Mouse (Mus musculus) forelimb bud, embryonic 11.5 days (tissue): ENCODE data around the gene Tefm.
"Not testable (repeated sequence)": the region's sequence is repeated elsewhere in the genome, so short reads cannot be mapped to it uniquely, and the experiment has no call there.

ENCODE experiments used
- DNase-seq: peaks from one replicate; pipeline ENCODE4 v3.0.0-alpha.2; 2012; ENCODE audit warnings: low read depth, low spot score

Gene Tefm

GRCm38 (mm10) chr11:80141825-80142521 lies at the start of gene Tefm:
Gene Tefm (minus strand): TSS chr11:80142175.
- peak; percentile 86 for DNase-seq

- no peak for DNase-seq
Observed at GRCm38 (mm10) chr11:80190280-80190679, 48.3 kb upstream of the Tefm start.

- not testable (repeated sequence) for DNase-seq
Observed at GRCm38 (mm10) chr11:80185441-80185976, 43.5 kb upstream of the Tefm start.

DNA sequence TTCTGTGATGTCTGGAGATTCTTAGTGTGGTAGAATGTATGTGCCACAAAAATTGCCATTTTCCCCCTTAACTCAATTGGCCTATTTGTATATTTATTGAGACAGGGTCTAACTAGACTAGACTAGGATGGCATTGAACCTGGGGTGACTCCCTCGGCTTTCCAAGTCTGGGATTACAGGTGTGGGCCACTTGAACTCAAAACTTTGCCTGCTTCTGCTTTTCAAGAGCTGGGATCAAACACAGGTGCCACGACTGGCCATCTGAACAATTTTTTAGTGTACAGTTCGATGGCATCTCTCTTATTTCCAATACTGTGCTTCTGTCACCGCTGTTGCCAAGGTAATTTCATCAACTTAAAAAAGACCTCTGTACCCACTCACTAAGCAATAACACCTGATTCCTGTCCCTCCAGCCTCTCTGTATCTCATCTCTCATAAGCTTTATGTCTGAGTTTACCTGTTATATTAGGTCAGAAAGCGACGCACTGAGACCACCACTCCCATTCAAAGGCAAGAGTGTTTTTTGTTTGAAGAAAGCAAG lies 42.6 kb upstream of the Tefm start:
- no peak for DNase-seq

- peak; percentile 46 for DNase-seq
Observed at GRCm38 (mm10) chr11:80183705-80184255, 41.8 kb upstream of the Tefm start, which contains the start of gene Rnf135. Gene Rnf135 (plus strand): TSS chr11:80183851.

DNA sequence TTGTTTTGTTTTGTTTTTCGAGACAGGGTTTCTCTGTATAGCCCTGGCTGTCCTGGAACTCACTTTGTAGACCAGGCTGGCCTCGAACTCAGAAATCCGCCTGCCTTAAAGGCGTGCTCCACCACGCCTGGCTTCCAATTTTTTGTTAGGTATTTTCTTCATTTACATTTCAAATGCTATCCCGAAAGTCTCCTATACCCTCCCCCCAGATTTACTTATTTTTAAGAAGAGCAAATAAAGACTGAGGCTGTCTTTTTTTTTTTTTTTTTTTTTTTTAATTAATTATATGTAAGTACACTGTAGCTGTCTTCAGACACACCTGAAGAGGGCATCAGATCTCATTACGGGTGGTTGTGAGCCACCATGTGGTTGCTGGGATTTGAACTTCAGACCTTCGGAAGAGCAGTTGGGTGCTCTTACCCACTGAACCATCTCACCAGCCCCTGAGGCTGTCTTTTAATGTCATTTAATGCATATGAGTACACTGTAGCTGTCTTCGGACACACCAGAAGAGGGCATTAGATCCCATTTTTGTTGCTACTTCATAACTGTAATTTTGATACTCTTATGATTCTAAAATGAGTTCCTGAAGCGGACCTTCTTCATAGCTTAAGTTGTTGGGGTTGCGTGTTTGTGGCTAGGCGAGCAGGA lies 41.2 kb upstream of the Tefm start:
- DNase-seq, result not testable (repeated sequence)

GRCm38 (mm10) chr11:80181021-80181749 lies 39.2 kb upstream of the Tefm start:
- no peak for DNase-seq

- DNase-seq, result no peak
Observed at GRCm38 (mm10) chr11:80178316-80178715, 36.3 kb upstream of the Tefm start.

GRCm38 (mm10) chr11:80176911-80177895 lies 35.2 kb upstream of the Tefm start:
- DNase-seq, result no peak

GRCm38 (mm10) chr11:80173963-80174670 lies 32.1 kb upstream of the Tefm start:
- DNase-seq, result no peak

GRCm38 (mm10) chr11:80171884-80172283 lies 29.9 kb upstream of the Tefm start:
- DNase-seq, result no peak

DNA sequence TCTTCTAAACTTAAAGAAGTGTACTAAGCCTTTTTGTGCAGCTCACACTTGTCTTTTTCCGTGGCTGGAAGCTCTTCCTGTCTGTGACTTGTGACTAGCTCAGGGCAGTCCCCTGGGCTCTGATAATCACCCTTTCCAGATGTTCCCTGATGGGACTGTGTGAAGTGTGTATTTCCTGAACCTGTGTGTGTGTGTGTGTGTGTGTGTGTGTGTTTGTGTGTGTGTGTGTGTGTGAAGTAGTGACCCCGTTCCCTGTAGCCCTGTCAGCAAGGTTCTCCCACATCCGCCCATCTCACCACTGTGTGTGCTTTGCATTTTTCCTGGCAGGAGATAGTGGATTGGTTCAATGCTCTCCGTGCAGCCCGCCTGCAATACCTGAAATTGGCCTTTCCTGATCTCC lies 28.4 kb upstream of the Tefm start:
- no peak for DNase-seq

GRCm38 (mm10) chr11:80169629-80170028 lies 27.7 kb upstream of the Tefm start:
- no peak for DNase-seq

DNA sequence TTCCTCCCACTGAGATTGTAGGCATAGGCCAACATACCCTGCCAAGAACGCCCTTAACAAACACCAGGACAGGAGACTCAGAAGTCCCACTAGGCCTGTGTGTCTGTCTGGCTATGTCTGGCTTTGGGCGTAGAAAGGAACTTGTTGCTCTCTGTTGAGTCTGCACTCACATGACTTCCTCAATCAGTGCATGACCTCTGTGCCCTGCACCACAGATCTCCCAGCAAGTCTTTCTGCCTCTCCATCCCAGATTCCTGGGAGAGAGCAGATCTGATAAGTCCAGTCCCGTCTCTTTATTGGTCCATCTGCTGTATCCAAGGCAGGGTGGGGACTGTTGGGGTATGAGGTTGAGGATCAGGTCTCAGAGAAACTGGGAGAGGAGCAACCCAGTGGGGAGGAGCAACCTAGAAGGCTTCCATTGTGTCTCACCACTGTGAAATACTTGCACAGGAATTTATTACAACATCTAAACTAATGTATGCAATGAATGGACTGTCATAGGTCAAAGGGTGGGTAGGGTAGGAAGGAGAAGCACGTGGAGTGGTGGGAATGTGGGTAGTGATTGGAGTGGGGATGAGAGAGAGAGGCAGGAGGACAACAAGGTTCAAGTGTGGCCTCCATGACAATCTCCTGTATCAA lies 26.8 kb upstream of the Tefm start:
- DNase-seq, result no peak

- DNase-seq, result no peak
Observed at GRCm38 (mm10) chr11:80168121-80168520, 26.1 kb upstream of the Tefm start.

DNA sequence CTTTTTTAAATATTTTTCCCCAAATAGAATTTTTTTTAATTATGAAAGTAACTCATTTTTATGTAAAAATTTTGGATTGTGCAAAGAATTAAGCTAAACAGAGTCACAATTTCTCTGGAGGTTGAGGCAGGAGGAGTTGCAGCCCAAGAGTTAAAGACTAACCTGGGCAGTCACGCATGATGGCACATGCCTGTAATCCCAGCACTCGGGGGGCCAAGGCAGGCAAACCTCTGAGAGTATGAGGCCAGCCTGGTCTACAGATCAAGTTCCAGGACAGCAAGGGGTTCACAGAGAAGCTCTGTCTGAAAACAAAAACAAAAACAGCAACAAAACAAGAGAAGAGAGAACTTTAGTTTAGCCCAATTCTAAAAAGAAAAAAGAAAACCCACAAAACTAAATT lies 22.2 kb upstream of the Tefm start:
- no peak for DNase-seq

DNA sequence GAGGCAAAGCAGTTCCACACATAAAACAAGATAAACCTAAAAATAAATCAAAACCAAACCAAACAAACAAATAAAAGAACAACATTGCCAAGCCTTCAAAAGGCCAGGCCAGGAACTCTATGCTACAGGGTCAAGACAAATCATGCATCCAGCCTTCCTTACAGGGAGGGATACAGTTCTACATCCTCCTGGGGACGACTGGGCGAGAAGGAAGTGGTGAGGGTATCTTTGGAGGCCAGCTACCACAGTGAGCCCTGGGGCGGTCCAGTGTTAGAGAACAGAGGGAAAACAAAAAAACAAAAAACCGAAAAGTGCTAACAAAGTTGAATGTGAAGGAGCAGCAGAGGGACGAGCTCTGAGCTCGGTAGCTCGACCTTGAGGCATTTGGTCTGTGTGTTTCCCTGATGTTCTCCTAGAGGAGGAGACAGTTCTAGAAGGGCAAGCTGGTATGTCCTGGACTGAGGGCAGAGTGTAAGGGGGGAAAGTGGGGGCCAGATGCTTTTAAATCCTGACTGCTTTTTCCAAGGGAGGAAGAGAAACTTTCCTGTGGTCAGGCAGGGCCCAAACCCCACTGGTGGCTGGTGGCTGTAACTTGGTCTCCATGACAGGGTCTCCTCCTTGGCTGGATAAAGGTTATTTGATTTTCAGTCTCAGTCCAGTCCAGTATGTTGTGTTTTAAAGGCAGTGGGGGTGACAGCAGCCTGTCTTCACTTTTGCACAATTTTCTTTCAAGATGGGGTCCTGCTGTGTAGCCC lies 21.6 kb upstream of the Tefm start:
- DNase-seq, result no peak

DNA sequence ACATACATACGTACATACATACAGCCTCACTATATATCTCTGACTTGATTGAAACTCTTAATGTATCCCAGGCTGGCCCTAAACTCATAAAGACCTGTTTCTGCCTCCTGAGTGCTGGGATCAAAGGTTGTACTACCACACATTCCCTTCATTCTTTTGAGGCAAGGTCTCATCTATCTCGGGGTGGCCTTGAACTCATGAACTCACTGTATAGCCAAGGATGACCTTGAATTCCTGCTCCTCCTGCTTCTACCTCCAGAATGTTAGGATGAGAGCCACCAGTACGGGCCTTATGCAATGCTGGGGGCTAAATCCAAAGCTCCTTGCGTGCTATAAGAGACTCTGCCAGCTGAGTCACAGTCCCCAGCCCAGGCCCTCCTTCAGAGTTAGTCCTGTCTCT lies 19.1 kb upstream of the Tefm start:
- no peak for DNase-seq

DNA sequence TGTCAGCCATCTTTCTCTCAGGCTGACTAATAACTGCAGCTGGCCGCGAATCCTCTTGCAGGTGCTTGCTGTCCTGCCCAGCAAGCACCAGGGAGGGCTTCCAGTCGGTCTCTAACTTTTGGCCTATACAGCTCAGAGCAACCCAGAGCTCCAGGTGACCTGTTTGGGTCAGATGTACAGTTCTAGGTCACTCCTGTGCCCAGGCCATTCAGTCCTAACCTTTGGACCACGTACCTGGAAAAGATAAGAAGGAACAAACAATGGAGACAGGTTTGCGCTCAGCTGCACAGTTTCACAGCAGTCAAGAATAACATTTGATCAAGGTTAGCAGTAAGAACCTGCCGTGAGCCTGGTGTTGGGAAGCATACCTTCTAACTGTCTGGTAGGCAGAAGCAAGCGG lies 17.0 kb upstream of the Tefm start:
- no peak for DNase-seq
